Mouse (Mus musculus): ENCODE measurements at regions not wholly inside any gene's neighbourhood (a gene's known extent, or its start where the extent isn't known, plus 50 kb on each side); places are given as distances from the start of the nearest gene placed in this dataset.

- Histone ChIP-seq H3K4me3 (replicated peaks) (no peak overlapping the region), H3K9ac (no peak overlapping the region), H3K4me1 (replicated peaks) (no peaks in the 10 kb centered on the region), H3K27me3 (no peaks in the 10 kb centered on the region), H3K4me2 (no peak overlapping the region), H3K9me3 (replicated peaks) (no peaks in the 10 kb centered on the region), H3K27ac (no peak overlapping the region), H3K36me3 (no peaks in the 10 kb centered on the region)
- 67% methylated on average over 5 of the region's 5 CpGs for WGBS (ENCODE audit: insufficient replicate concordance)
- no peak for DNase-seq
- ATAC-seq (ENCODE audit: low read depth): no peak
Measured at GRCm38 (mm10) chrX:12472296-12472695, 115.3 kb upstream of the Atp6ap2 start.

GRCm38 (mm10) chrX:12479207-12479606 is 108.4 kb upstream of the Atp6ap2 start:
- no peaks in the 10 kb centered on the region for H3K27me3 ChIP-seq
- no peaks in the 10 kb centered on the region for H3K4me1 ChIP-seq (replicated peaks)
- H3K9ac ChIP-seq: no peak overlapping the region
- WGBS (ENCODE audit: insufficient replicate concordance): 38% methylated on average over 6 of the region's 6 CpGs
- DNase-seq (no peak), ATAC-seq (ENCODE audit: low read depth) (no peak)
- no peak overlapping the region for H3K4me2 ChIP-seq
- no peak overlapping the region for H3K27ac ChIP-seq
- no peaks in the 10 kb centered on the region for H3K36me3 ChIP-seq
- H3K4me3 ChIP-seq (replicated peaks): no peak overlapping the region
- H3K9me3 ChIP-seq (replicated peaks): no peaks in the 10 kb centered on the region

GRCm38 (mm10) chrX:12490957-12491356 is 96.6 kb upstream of the Atp6ap2 start:
- DNase-seq: no peak
- ATAC-seq (ENCODE audit: low read depth): no peak
- H3K4me1 ChIP-seq (replicated peaks): peaks cover 23% of the 10 kb centered on the region; the same call in 1 of the 2 replicates
- H3K36me3 ChIP-seq: no peaks in the 10 kb centered on the region
- no peak overlapping the region for H3K4me2 ChIP-seq
- no peaks in the 10 kb centered on the region for H3K9me3 ChIP-seq (replicated peaks)
- no peak overlapping the region for H3K9ac ChIP-seq
- H3K27me3 ChIP-seq: no peaks in the 10 kb centered on the region
- no peak overlapping the region for H3K27ac ChIP-seq
- WGBS (ENCODE audit: insufficient replicate concordance): 64% methylated on average over 7 of the region's 7 CpGs
- no peak overlapping the region for H3K4me3 ChIP-seq (replicated peaks)

- 51% methylated on average over 5 of the region's 5 CpGs for WGBS (ENCODE audit: insufficient replicate concordance)
- H3K9ac ChIP-seq: no peak overlapping the region
- H3K4me1 ChIP-seq (replicated peaks): peaks cover 23% of the 10 kb centered on the region; the same call in 1 of the 2 replicates
- DNase-seq (no peak), ATAC-seq (ENCODE audit: low read depth) (no peak)
- no peaks in the 10 kb centered on the region for H3K9me3 ChIP-seq (replicated peaks)
- H3K27ac ChIP-seq: no peak overlapping the region
- no peak overlapping the region for H3K4me2 ChIP-seq
- H3K27me3 ChIP-seq: no peaks in the 10 kb centered on the region
- H3K36me3 ChIP-seq: no peaks in the 10 kb centered on the region
- no peak overlapping the region for H3K4me3 ChIP-seq (replicated peaks)
Measured at GRCm38 (mm10) chrX:12493216-12493615, 94.4 kb upstream of the Atp6ap2 start.

- no peak overlapping the region for H3K4me3 ChIP-seq (replicated peaks)
- peaks cover 23% of the 10 kb centered on the region; the same call in 1 of the 2 replicates for H3K4me1 ChIP-seq (replicated peaks)
- H3K9me3 ChIP-seq (replicated peaks): no peaks in the 10 kb centered on the region
- no peaks in the 10 kb centered on the region for H3K36me3 ChIP-seq
- no peak overlapping the region for H3K27ac ChIP-seq
- no peaks in the 10 kb centered on the region for H3K27me3 ChIP-seq
- H3K4me2 ChIP-seq: no peak overlapping the region
- WGBS (ENCODE audit: insufficient replicate concordance): 44% methylated on average over 3 of the region's 3 CpGs
- no peak for DNase-seq
- H3K9ac ChIP-seq: no peak overlapping the region
- ATAC-seq (ENCODE audit: low read depth): no peak
Measured at GRCm38 (mm10) chrX:12493916-12494315, 93.7 kb upstream of the Atp6ap2 start.

GRCm38 (mm10) chrX:12494535-12494934 is 93.1 kb upstream of the Atp6ap2 start:
- Histone ChIP-seq H3K9ac (no peak overlapping the region), H3K4me3 (replicated peaks) (no peak overlapping the region), H3K9me3 (replicated peaks) (no peaks in the 10 kb centered on the region), H3K27me3 (no peaks in the 10 kb centered on the region), H3K36me3 (no peaks in the 10 kb centered on the region), H3K27ac (no peak overlapping the region), H3K4me1 (replicated peaks) (peaks cover 23% of the 10 kb centered on the region; the same call in 1 of the 2 replicates), H3K4me2 (no peak overlapping the region)
- peak; percentile 2 for DNase-seq
- 37% methylated on average over 6 of the region's 6 CpGs for WGBS (ENCODE audit: insufficient replicate concordance)
- peak; percentile 43; the same call in 1 of the 2 replicates for ATAC-seq (ENCODE audit: low read depth)

GRCm38 (mm10) chrX:12500601-12501000 is 87.0 kb upstream of the Atp6ap2 start:
- DNase-seq (no peak), ATAC-seq (ENCODE audit: low read depth) (no peak)
- H3K4me1 ChIP-seq (replicated peaks): no peaks in the 10 kb centered on the region
- H3K9ac ChIP-seq: no peak overlapping the region
- H3K27me3 ChIP-seq: no peaks in the 10 kb centered on the region
- no peak overlapping the region for H3K4me3 ChIP-seq (replicated peaks)
- H3K36me3 ChIP-seq: no peaks in the 10 kb centered on the region
- H3K27ac ChIP-seq: no peak overlapping the region
- H3K9me3 ChIP-seq (replicated peaks): no peaks in the 10 kb centered on the region
- H3K4me2 ChIP-seq: no peak overlapping the region
- 67% methylated on average over 3 of the region's 3 CpGs for WGBS (ENCODE audit: insufficient replicate concordance)

GRCm38 (mm10) chrX:12502364-12502763 is 85.2 kb upstream of the Atp6ap2 start:
- ATAC-seq (ENCODE audit: low read depth) (no peak), DNase-seq (no peak)
- Histone ChIP-seq H3K27me3 (no peaks in the 10 kb centered on the region), H3K4me1 (replicated peaks) (no peaks in the 10 kb centered on the region), H3K9me3 (replicated peaks) (no peaks in the 10 kb centered on the region), H3K9ac (no peak overlapping the region), H3K27ac (no peak overlapping the region), H3K4me2 (no peak overlapping the region), H3K4me3 (replicated peaks) (no peak overlapping the region), H3K36me3 (no peaks in the 10 kb centered on the region)
- 54% methylated on average over 4 of the region's 4 CpGs for WGBS (ENCODE audit: insufficient replicate concordance)

- Histone ChIP-seq H3K4me3 (replicated peaks) (no peak overlapping the region), H3K27ac (no peak overlapping the region), H3K9me3 (replicated peaks) (no peaks in the 10 kb centered on the region), H3K9ac (no peak overlapping the region), H3K4me1 (replicated peaks) (no peaks in the 10 kb centered on the region), H3K36me3 (no peaks in the 10 kb centered on the region), H3K4me2 (no peak overlapping the region), H3K27me3 (no peaks in the 10 kb centered on the region)
- DNase-seq (no peak), ATAC-seq (ENCODE audit: low read depth) (no peak)
- 48% methylated on average over 1 of the region's 1 CpGs for WGBS (ENCODE audit: insufficient replicate concordance)
Measured at GRCm38 (mm10) chrX:12503581-12503980, 84.0 kb upstream of the Atp6ap2 start.

- no peak overlapping the region for H3K27ac ChIP-seq
- no peak overlapping the region for H3K4me3 ChIP-seq (replicated peaks)
- H3K9ac ChIP-seq: no peak overlapping the region
- no peaks in the 10 kb centered on the region for H3K36me3 ChIP-seq
- 47% methylated on average over 3 of the region's 3 CpGs for WGBS (ENCODE audit: insufficient replicate concordance)
- H3K4me2 ChIP-seq: no peak overlapping the region
- H3K9me3 ChIP-seq (replicated peaks): no peaks in the 10 kb centered on the region
- H3K4me1 ChIP-seq (replicated peaks): no peaks in the 10 kb centered on the region
- DNase-seq (no peak), ATAC-seq (ENCODE audit: low read depth) (no peak)
- H3K27me3 ChIP-seq: no peaks in the 10 kb centered on the region
Measured at GRCm38 (mm10) chrX:12511119-12511518, 76.5 kb upstream of the Atp6ap2 start.

GRCm38 (mm10) chrX:12525044-12525443 is 62.6 kb upstream of the Atp6ap2 start:
- H3K4me3 ChIP-seq (replicated peaks): no peak overlapping the region
- no peak overlapping the region for H3K9ac ChIP-seq
- ATAC-seq (ENCODE audit: low read depth) (no peak), DNase-seq (no peak)
- H3K4me2 ChIP-seq: no peak overlapping the region
- no peaks in the 10 kb centered on the region for H3K36me3 ChIP-seq
- H3K4me1 ChIP-seq (replicated peaks): no peaks in the 10 kb centered on the region
- H3K27me3 ChIP-seq: no peaks in the 10 kb centered on the region
- no peaks in the 10 kb centered on the region for H3K9me3 ChIP-seq (replicated peaks)
- no peak overlapping the region for H3K27ac ChIP-seq
- WGBS (ENCODE audit: insufficient replicate concordance): 70% methylated on average over 3 of the region's 3 CpGs

- no peak overlapping the region for H3K27ac ChIP-seq
- no peaks in the 10 kb centered on the region for H3K4me1 ChIP-seq (replicated peaks)
- no peak overlapping the region for H3K9ac ChIP-seq
- H3K4me3 ChIP-seq (replicated peaks): no peak overlapping the region
- WGBS (ENCODE audit: insufficient replicate concordance): 40% methylated on average over 6 of the region's 6 CpGs
- no peaks in the 10 kb centered on the region for H3K36me3 ChIP-seq
- no peaks in the 10 kb centered on the region for H3K9me3 ChIP-seq (replicated peaks)
- H3K4me2 ChIP-seq: no peak overlapping the region
- ATAC-seq (ENCODE audit: low read depth) (no peak), DNase-seq (no peak)
- H3K27me3 ChIP-seq: no peaks in the 10 kb centered on the region
Measured at GRCm38 (mm10) chrX:12530406-12531311, 56.9 kb upstream of the Atp6ap2 start.
